Mouse (Mus musculus): ENCODE measurements around the gene Abca6.

Abca6 gene

DNA sequence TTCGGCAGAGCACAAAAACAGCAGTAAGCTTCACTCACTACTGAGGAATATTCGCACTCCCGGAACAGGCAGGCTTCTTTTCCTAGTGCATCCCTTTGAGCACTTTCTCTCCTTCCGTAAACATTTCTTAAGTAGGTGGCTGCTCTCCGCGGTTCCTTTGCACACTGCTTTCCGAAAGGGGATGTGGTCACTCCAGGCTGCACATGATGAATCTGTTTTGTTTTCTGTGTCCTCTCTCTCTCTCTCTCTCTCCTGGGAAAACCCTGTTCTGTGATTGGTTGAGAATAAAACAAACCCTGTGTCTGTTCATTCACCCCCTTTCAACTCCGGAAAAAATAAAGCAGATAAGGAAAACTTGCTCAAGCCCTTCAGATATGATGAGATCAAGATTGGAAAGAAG lies at the start of gene Abca6:
Gene Abca6 (minus strand): TSS at position 243 of the 400 bp plus-strand sequence.
- in situ Hi-C loops (cut with MboI; ENCODE audit: low sequenced_read_pairs): loop anchor here (25.0 kb wide), 1 partner anchor 564 kb away; no protein-coding TSS in a partner anchor

- in situ Hi-C loops (cut with MboI; ENCODE audit: low sequenced_read_pairs): no loop called here
These were observed 46.4 kb upstream of the Abca6 start for GRCm38 (mm10) chr11:110297917-110298533.

DNA sequence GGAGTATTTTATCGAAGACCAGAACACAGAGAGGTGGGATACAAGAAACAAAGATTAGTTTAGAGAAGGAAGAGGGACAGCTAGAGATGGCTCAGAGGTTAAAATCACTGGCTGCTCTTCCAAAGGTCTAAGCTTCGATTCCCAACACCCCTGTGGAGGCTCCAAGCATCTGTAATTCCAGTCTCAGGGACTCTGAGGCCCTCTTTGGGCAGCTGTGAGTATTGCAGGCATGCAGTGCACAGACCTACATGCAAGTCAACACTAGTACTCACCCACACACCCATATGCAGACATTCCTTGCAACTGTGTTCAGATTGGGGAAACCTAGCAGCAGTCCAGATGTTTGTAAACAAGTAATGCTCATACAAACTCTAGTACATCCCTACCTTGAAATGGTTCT lies 39.0 kb upstream of the Abca6 start:
- in situ Hi-C loops (cut with MboI; ENCODE audit: low sequenced_read_pairs): no loop called here

GRCm38 (mm10) chr11:110288423-110288822 lies 36.8 kb upstream of the Abca6 start:
- in situ Hi-C loops (cut with MboI; ENCODE audit: low sequenced_read_pairs): no loop called here

- in situ Hi-C loops (cut with MboI; ENCODE audit: low sequenced_read_pairs): no loop called here
These were observed 36.1 kb upstream of the Abca6 start for GRCm38 (mm10) chr11:110287694-110288093.

- in situ Hi-C loops (cut with MboI; ENCODE audit: low sequenced_read_pairs): no loop called here
These were observed 34.8 kb upstream of the Abca6 start for GRCm38 (mm10) chr11:110286331-110286730.

DNA sequence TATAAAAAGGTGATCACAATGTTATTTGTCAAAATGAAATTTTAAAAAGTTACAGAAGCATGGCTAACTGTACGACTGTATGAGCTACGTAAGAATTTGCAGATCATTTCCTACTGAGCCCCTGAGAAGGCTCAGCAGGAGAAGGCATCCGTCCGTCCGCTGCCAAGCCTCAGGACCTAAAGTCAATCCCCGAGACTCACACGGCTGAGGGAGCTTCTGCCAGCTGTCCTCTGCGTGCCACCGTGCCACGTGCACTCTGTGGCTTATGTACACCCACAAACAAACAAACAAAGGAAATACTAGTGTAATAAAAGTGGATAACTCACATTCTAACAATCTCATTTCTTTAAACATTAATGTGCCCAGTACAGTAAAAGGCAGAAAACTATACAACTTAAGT lies 33.3 kb upstream of the Abca6 start:
- in situ Hi-C loops (cut with MboI; ENCODE audit: low sequenced_read_pairs): no loop called here

GRCm38 (mm10) chr11:110284185-110284787 lies 32.7 kb upstream of the Abca6 start:
- in situ Hi-C loops (cut with MboI; ENCODE audit: low sequenced_read_pairs): no loop called here

GRCm38 (mm10) chr11:110274794-110275193 lies 23.2 kb upstream of the Abca6 start:
- in situ Hi-C loops (cut with MboI; ENCODE audit: low sequenced_read_pairs): loop anchor here (25.0 kb wide), 1 partner anchor 587 kb away; no protein-coding TSS in a partner anchor

DNA sequence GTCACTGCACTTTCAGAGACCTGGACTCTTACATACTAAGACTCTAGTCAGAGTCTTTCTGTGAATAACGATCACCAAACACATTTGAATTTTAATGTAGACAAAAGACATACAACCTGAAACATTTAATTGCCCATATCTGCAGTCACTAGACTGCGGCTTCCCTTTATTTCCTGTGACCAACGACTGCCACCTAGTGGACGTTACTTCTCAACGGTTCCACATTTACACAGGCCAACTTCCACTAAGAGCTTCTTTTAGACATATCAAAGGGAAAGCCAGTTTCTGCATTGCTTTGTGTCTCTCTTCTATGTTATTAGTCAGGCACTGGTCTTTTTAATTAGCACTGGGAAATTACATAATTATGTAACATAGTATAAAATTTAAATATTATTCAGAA lies 20.2 kb upstream of the Abca6 start:
- in situ Hi-C loops (cut with MboI; ENCODE audit: low sequenced_read_pairs): loop anchor here (25.0 kb wide), 1 partner anchor 584 kb away; no protein-coding TSS in a partner anchor

DNA sequence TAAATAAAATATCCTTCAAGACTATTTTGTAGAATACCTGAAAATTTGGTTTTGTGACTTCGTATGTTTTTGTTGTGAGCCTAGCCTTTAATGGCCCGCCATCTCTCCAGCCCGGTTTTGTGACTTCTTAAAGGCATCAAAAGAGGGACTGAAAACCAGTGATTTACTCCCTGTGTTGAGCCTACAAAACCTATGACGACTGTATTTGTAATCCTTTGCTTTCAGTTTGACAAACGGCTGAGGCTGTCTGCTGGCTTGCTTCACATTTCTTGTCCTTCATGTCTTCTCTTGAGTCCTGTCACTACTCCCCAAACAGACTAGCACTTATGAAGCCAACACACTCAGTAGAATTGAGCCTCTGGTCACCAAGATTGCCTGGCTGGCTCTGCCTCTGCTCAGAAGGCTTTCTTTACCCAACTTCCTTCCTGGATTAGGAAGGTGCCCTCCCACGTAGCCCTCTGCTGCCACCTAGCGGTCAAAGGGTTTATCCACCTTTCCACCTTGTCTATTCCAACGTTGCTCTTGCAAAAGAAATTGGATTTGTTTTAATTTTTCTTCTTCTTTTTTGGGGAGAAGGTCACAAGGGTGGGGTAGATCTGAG lies 16.8 kb upstream of the Abca6 start:
- in situ Hi-C loops (cut with MboI; ENCODE audit: low sequenced_read_pairs): loop anchor here (10.0 to 25.0 kb wide), 2 partner anchors 394 to 581 kb away; no protein-coding TSS in a partner anchor

GRCm38 (mm10) chr11:110267232-110267631 lies 15.7 kb upstream of the Abca6 start:
- in situ Hi-C loops (cut with MboI; ENCODE audit: low sequenced_read_pairs): loop anchor here (10.0 to 25.0 kb wide), 2 partner anchors 392 to 580 kb away; no protein-coding TSS in a partner anchor

DNA sequence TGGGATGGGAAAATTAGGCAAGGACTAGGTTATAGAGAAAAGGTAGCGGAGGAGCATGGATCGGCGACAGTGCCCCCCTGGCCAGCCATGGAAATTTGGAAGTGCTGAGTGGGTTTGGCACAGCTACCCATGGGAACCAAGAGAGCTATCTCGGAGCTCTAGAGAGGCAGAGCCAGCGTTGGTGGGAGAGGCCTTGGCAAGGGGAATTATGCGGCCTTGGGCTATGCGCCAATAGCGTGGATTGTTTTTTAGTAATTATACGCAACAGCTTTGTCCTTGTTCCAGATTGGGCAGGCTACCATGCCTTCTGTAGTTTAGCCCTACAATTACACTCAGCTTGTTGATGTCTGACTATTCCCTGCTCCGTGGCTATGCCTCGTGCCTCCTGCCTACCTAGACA lies 15.2 kb upstream of the Abca6 start:
- in situ Hi-C loops (cut with MboI; ENCODE audit: low sequenced_read_pairs): loop anchor here (10.0 to 25.0 kb wide), 2 partner anchors 392 to 579 kb away; no protein-coding TSS in a partner anchor

DNA sequence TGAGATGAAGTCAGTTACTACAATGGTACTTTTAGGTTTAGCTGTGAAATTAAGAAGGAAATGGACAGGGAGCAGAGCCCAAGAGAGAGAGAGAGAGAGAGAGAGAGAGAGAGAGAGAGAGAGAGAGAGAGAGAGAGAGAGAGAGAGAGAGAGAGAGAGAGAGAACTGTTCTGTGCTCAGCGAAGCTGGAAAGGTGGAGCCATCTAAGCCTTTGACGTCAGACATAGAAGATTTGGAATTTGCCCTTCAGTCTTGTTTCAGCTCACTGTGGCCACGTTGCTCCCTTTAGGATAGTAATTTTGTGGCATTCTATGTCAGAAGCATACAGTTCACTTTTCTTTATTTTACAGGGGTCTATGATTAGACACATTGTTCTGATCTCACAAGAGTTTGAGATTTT lies 10.3 kb upstream of the Abca6 start:
- in situ Hi-C loops (cut with MboI; ENCODE audit: low sequenced_read_pairs): loop anchor here (10.0 to 25.0 kb wide), 2 partner anchors 387 to 575 kb away; no protein-coding TSS in a partner anchor

GRCm38 (mm10) chr11:110257911-110258310 lies 6.3 kb upstream of the Abca6 start:
- in situ Hi-C loops (cut with MboI; ENCODE audit: low sequenced_read_pairs): loop anchor here (25.0 kb wide), 1 partner anchor 571 kb away; no protein-coding TSS in a partner anchor

DNA sequence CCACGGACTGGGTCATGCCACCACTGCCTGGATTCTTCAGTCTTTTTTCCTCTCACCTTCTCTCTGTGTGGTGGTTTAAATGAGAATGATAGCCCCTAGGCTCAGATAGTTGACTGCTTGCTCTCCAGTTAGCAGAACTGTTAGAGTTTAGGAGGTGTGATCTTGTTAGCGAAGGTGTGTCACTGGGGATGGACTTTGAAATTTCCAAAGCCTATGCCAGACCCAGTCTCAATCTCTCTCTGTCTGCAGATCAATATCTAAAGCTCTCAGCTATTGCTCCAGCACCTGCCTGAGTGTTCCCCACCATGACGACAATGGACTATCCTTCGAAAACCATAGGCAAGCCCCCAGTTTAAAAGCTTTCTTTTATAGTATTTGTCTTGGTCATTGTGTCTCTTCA lies 5.5 kb upstream of the Abca6 start:
- in situ Hi-C loops (cut with MboI; ENCODE audit: low sequenced_read_pairs): loop anchor here (25.0 kb wide), 1 partner anchor 570 kb away; no protein-coding TSS in a partner anchor

DNA sequence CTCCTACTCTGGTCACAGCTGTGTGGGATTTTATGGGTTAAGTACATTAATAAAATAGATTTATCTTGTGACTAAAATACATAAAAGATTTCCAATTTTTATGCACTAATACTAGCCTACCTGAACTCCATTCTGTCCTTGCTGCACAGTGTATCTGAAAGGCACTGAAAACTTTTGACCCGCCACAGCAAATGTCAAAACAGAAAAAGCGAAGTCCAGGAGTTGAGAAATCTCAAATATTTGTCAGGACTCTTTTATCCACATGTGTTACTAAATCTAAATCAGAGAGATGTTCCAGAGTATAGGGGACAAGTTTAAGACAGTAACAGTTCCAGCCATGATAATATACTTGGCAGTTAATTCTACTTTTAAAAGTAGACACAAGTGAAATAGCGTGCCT lies 680 bp upstream of the Abca6 start:
- in situ Hi-C loops (cut with MboI; ENCODE audit: low sequenced_read_pairs): loop anchor here (25.0 kb wide), 1 partner anchor 565 kb away; no protein-coding TSS in a partner anchor

DNA sequence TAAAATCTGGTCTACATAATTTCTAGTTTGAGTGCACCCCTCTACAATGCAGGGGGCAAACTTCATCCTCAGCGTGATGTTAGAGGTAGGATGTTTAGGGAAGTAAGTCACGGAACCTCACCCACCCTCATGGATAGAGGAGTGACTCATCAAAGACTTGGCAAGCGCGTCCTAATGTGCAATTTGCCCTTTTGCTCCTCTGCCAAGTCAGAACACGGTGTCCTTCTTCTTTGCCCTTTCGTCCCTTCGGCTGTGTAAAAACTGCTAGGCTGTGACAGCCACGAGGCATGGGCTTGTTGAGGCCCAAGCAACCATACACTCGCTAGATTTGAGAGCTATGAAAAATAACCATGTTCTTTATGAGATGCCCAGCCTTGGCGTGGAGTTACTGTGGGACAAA lies 6.8 kb downstream of the Abca6 start:
- in situ Hi-C loops (cut with MboI; ENCODE audit: low sequenced_read_pairs): no loop called here

DNA sequence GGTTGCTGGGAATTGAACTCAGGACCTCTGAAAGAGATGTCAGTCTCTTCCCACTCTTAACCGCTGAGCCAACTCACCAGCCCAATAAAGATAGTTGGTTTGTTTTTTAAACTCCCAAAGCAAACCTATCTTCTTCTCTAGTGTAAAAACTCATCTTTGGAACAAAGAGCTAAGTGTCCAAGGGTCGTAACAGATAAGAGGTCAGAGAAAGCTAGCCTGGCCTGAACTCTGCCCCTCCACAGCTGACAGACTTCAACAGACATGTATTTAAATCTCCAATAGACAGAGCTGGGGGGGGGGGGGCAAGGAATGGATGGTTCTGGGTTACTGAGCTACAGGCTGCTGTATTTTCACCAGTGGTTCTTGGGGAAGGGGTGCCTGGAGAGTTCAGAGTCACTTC lies 14.1 kb downstream of the Abca6 start:
- in situ Hi-C loops (cut with MboI; ENCODE audit: low sequenced_read_pairs): no loop called here

DNA sequence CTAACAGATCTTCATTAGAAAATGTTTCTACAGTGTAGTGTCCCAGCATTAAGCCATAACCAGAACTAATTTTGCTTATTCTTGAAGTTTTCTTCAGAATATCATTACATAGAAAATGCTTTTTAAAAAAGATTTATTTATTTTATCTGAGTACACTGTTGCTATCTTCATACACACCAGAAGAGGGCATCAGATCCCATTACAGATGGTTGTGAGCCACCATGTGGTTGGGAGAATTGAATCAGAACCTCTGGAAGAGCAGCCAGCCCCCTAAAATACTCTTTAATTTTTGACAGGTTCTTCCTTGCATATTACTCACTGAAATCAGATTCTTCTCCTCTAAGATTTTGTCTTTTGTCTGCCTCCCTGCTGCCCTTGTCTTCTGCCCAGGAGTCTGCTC lies 18.6 kb downstream of the Abca6 start:
- in situ Hi-C loops (cut with MboI; ENCODE audit: low sequenced_read_pairs): no loop called here

DNA sequence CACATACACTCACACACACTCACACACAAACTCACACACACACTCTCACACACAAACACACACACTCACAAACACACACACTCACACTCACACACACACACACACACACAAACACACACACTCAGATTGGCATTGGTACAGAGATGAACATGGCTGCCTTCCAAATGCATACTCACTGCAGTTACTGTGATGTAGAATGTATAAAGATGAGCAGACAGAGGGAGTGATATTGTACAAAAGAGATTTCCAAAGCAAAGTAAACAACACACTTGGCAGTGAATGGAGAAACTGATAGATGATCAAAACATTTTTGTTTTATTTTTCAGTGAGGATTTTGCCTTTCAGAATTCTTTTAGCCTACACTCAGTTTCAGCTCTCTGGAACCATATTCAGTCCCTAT lies 34.5 kb downstream of the Abca6 start:
- in situ Hi-C loops (cut with MboI; ENCODE audit: low sequenced_read_pairs): no loop called here

GRCm38 (mm10) chr11:110203930-110204329 lies 47.6 kb downstream of the Abca6 start:
- in situ Hi-C loops (cut with MboI; ENCODE audit: low sequenced_read_pairs): no loop called here

All from CH12F3 (cell line).